Mouse (Mus musculus): Measurements from ENCODE around the gene Nod1.

DNA sequence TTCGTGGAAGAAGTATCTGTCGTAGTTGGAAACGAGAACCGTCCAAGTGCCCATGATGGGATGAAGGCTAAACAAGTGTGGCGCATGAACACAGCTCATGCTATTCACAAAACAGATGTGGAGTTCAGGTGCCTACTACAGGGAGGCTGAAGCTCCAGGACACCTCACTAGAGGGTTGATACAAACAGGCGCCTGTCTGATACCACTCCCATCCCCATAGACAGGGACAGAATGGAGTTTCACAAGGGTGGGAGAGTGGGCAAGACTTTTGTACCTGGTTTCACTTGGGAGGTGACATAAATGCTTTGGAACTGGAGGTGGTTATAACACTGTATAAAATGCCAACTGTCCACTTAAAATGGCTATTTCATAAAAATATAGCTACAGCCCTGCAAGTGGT lies 7.0 kb upstream of the Nod1 start:
- TF ChIP-seq GATA1 (IDR thresholded peaks at IDR 0.05; ENCODE audit: low read length) (no peak), TAL1 (IDR thresholded peaks at IDR 0.05; ENCODE audit: low read length) (no peak)
